Mouse (Mus musculus) kidney, adult 9 months (tissue): ENCODE results near the gene Trpc7.
A peak's percentile ranks its signal among the peaks of the same experiment; 100 is the strongest.

ENCODE experiments used
- DNase-seq: peaks from one replicate; pipeline ENCODE4 v3.0.0; 2022

Gene Trpc7

DNA sequence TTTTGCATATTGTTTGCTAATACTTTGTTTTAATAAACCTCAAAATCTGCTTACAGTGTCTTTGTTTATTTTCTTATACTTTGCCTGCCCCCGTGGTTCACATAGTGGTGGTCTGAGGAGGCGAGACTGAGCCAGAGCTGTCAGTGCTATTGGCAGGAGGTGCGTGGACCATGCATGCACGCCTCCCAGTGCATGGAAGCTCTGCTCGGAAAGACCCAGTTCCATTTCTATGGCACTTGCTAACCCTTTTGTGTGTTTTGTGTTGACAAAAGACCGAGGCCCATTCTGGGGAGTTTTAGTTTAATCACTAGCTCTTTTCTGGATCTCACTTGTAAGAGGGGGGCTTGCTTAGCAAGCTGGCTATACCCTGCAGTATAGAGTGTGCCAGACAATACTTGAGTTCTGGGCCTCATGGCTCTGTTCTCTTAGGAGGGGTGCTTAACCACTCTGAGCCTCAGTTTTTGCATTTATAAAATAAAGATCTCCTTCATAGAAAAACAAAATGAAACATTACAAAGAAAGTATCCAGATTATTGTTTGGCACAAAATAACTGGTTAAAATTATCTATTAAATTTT lies 153.4 kb downstream of the Trpc7 start:
- no peak for DNase-seq

DNA sequence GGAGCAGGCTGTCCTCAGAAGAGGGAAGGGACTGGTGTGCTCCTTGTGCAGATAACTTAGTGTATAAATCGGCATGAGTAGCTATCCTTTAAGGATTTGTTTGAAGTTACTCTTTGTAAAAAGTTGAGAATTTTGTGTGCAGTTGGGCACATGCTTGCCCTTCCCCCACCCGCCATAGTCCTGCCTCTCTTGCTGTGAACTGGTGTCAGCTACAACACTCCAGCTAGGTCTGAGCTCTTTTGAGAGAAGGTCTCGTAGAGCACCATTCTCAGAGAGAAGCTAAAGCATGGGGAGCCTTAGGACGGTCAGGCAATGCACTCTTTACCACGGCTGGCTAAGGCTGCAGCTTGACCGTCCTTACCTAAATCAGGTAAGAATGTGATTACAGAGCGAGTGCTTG lies 154.1 kb downstream of the Trpc7 start:
- no peak for DNase-seq

DNA sequence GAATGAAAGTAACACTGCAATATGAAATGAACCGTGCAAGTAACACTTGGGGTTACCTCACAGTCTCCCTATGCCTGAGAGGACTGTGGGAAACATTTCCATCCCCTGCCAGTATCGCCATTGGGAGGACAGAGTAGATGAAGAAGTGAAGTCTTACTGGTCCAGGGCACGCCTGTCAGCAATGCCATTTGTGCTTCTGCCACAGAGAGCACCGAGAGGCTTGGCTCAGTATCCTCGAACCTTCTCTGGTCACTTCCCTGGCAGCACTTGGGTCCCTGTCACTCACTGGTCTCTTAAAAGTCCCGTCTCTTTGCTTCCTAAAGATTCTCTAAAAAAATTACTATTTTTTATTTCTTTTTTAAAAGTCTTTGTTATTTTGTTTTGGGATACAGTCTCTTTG lies 155.3 kb downstream of the Trpc7 start:
- DNase-seq, result no peak

DNA sequence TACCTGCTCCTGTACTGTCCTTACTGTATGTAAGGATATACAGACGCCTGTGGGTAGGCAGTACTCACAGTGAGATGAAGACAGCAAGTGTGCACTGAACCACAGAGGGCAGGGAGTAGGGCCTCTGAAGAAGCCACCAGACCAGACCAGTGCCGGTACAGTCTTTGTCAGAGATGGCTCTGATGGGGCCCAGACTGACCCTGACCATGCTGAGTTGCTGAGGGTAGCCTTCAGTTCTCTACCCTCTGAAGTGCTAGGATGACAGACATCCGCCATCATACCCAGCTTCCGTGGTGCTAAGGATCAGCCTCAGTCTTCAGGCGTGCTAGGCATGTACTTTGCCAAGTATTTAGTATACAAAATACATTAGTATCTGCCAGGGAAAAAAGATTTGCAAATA lies 156.2 kb downstream of the Trpc7 start:
- no peak for DNase-seq

- peak; percentile 66 for DNase-seq
These were observed 160.4 kb downstream of the Trpc7 start for GRCm38 (mm10) chr13:56735212-56735875.

DNA sequence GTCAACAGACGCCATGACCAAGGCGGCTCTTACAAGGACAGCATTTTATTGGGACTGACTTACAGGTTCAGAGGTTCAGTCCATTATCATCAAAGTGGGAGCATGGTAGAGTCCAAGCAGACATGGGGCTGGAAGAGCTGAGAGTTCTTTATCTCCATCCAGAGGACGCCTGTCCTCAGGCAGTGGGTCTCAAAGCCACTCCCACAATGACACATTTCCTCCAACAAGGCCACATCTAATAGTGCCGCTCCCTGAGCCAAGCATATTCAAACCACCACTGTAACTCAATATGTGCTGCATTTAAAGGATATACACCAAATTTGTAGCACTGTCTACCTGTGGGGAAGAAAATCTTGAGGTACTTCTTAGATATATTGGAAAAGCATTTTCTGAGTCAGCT lies 161.2 kb downstream of the Trpc7 start:
- no peak for DNase-seq

DNA sequence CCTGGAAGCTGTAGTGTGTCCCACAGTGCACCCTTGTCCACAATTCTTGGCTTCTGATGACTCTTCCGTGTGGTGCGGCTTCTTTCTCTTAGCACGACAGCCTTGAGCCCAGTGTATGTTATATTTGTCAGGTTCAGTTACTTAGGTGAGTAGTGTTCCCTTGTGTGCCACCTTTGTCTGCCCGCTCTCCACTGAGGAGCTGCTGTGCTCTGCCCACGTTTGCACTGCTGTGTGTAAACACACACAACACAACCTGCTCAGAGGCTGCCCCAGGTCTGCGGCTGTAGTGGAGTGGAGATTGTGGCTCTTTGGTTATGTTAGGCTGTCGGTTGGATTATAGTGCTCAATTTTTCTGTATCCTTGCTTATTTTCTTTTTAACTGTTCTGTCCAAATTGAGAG lies 166.7 kb downstream of the Trpc7 start:
- DNase-seq, result no peak

DNA sequence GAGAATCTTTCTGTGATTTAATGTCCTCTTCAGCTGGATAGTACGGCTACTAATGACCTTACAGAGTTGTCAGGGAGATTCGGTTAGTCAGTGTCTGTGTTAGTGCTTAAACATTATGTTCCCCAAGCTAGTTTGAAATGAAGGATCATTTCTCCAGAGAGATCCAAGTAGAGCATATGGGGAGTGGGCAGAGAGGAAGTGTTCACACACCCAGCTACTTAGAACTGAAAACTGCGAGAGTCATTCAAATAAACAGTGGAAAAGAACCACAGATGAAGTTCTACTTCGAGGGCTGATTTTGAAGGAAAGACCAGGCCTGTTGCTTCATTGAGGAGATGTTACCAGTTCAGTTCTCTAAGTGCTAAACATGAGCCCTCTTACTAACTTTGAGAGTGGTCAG lies 169.2 kb downstream of the Trpc7 start:
- no peak for DNase-seq
